Mouse (Mus musculus): ENCODE results near the gene Mmp13. TPM values are rescaled to one million over a fixed set of nuclear protein-coding genes. Genes with fewer than 3 reads are reported as not detected.

Mmp13 gene
- polyA plus RNA-seq, 1 experiment from 2014 or later = not detected

Other genes starting within 250 kb of the Mmp13 start
- gene Dync2h1, start 88.1 kb upstream of the Mmp13 start, polyA plus RNA-seq (2016; fragmentation: Nextera tagmentation; extraction: Ambion mirVana) = 25.6 and 26.7 TPM in 2 replicates
- 147 and 148 TPM in 2 replicates for gene Dcun1d5, start 88.0 kb upstream of the Mmp13 start, polyA plus RNA-seq (2016; fragmentation: Nextera tagmentation; extraction: Ambion mirVana)
- not detected in 2 replicates for gene Mmp12, start 71.9 kb downstream of the Mmp13 start, polyA plus RNA-seq (2016; fragmentation: Nextera tagmentation; extraction: Ambion mirVana)
- gene Mmp1b, start 115.5 kb downstream of the Mmp13 start, polyA plus RNA-seq (2016; fragmentation: Nextera tagmentation; extraction: Ambion mirVana) = not detected in 2 replicates
- gene Mmp3, start 173.3 kb downstream of the Mmp13 start, polyA plus RNA-seq (2016; fragmentation: Nextera tagmentation; extraction: Ambion mirVana) = not detected in 2 replicates
- not detected in 2 replicates for gene Mmp10, start 229.8 kb downstream of the Mmp13 start, polyA plus RNA-seq (2016; fragmentation: Nextera tagmentation; extraction: Ambion mirVana)

All from hindbrain, embryonic 12.5 days (tissue).